7 mouse cellular contexts compared by ENCODE assay signal in genomic region chrY:897393-898227, GRCm38 (mm10). TPM values are rescaled to one million over a fixed set of nuclear protein-coding genes. Genes with fewer than 3 reads are reported as not detected.
DNase-seq lines count a peak whose midpoint lies in the region; ATAC-seq and TF ChIP-seq lines count a peak whose summit lies in the region.

TSS of gene Kdm5d (plus strand) at chrY:897788.

- WGBS in heart, embryonic 15.5 days = under 1% methylated on average over 31 of the region's 34 CpGs
- WGBS in small intestine, adult 2 months = 4% methylated on average over 34 of the region's 34 CpGs

- no peaks in the 10 kb centered on the region for H3K36me3 ChIP-seq in heart, embryonic 15.5 days
- H3K36me3 ChIP-seq in small intestine, adult 2 months (ENCODE audit: control insufficient read depth, insufficient read depth, low read length) = peaks cover 2% of the 10 kb centered on the region; the same call in 1 of the 2 replicates

- ATAC-seq in heart, embryonic 15.5 days (replicated peaks; ENCODE audit: insufficient number of reproducible peaks, insufficient read depth, low FRiP score, low read depth) = no peak

- no peak for TF ChIP-seq CTCF in embryonic fibroblast, embryonic 13.5 days (IDR thresholded peaks at IDR 0.05; ENCODE audit: borderline replicate concordance, insufficient read depth, low read length)
- no peak for TF ChIP-seq CTCF in small intestine, adult 2 months (IDR thresholded peaks at IDR 0.05; ENCODE audit: extremely low read depth, insufficient read length, insufficient replicate concordance, low read depth, low read length)

- peak within 1 kb of the TSS; percentile 85 for H3K4me3 ChIP-seq in embryonic fibroblast, embryonic 13.5 days (ENCODE audit: insufficient read depth, low read length)
- H3K4me3 ChIP-seq in heart, embryonic 15.5 days = peak within 1 kb of the TSS; percentile 51
- H3K4me3 ChIP-seq in small intestine, adult 2 months (ENCODE audit: low read depth, low read length) = peak within 1 kb of the TSS; percentile 94

- no peaks in the 10 kb centered on the region for H3K27me3 ChIP-seq in heart, embryonic 15.5 days
- H3K27me3 ChIP-seq in small intestine, adult 2 months (ENCODE audit: control insufficient read depth, insufficient read depth, low read length) = no peaks in the 10 kb centered on the region

- H3K9me3 ChIP-seq in heart, embryonic 15.5 days (replicated peaks) = no peaks in the 10 kb centered on the region

- no peaks in the 10 kb centered on the region for H3K4me1 ChIP-seq in embryonic fibroblast, embryonic 13.5 days (ENCODE audit: control insufficient read depth, insufficient read depth, low read length)
- no peaks in the 10 kb centered on the region for H3K4me1 ChIP-seq in heart, embryonic 15.5 days (replicated peaks)
- no peaks in the 10 kb centered on the region for H3K4me1 ChIP-seq in small intestine, adult 2 months (ENCODE audit: control insufficient read depth, insufficient read depth, insufficient read length, low read length)

- no peak within 1 kb of the TSS; the same call in 1 of the 2 replicates for H3K4me2 ChIP-seq in heart, embryonic 15.5 days

- DNase-seq in CD4-positive, CD25-positive, alpha-beta regulatory T cell, adult 2 months (ENCODE audit: low read depth, low spot score) = peak; percentile 84
- DNase-seq in NIH3T3 (ENCODE audit: low read depth) = peak; percentile 68
- peak; percentile 46 for DNase-seq in layer of hippocampus, adult 9-11 months
- DNase-seq in mesoderm, embryonic 11.5 days (ENCODE audit: low read depth, low spot score) = peak; percentile 64

- 0 out of 2 replicates have a peak within 1 kb of the TSS, but pooled peaks have one; percentile 36 for H3K9ac ChIP-seq in heart, embryonic 15.5 days

- peak within 1 kb of the TSS; percentile 90 for H3K27ac ChIP-seq in embryonic fibroblast, embryonic 13.5 days (ENCODE audit: insufficient read depth, low read length)
- no peak within 1 kb of the TSS for H3K27ac ChIP-seq in heart, embryonic 15.5 days
- H3K27ac ChIP-seq in small intestine, adult 2 months (ENCODE audit: insufficient read depth, low read depth, low read length) = peak within 1 kb of the TSS; percentile 35

- TF ChIP-seq POLR2A in embryonic fibroblast, embryonic 13.5 days (IDR thresholded peaks at IDR 0.05; ENCODE audit: low read depth, low read length) = no peak
- no peak for TF ChIP-seq POLR2A in small intestine, adult 2 months (IDR thresholded peaks at IDR 0.05; ENCODE audit: low read depth, low read length)

RNA-seq across cellular contexts. Expression of gene Kdm5d, which starts in this region (rescaled TPM):
- polyA plus RNA-seq in embryonic fibroblast, embryonic 13.5 days (2011; ENCODE audit: insufficient read length, low read depth, missing spikeins) = 27.2 and 30.0 TPM in 2 replicates
- polyA plus RNA-seq in heart, embryonic 15.5 days (2015; fragmentation: Nextera tagmentation; extraction: Ambion mirVana) = 5.0 and 5.2 TPM in 2 replicates
- polyA plus RNA-seq in small intestine, adult 2 months (2012; rRNA removed) = 4.5 TPM in 1 of 2 replicates, not detected in the other
